Mouse (Mus musculus) central nervous system, embryonic 18 days (tissue): ENCODE measurements around the gene Kcnq5. TPM values are rescaled to one million over a fixed set of nuclear protein-coding genes. Genes with fewer than 3 reads are reported as not detected.

ENCODE experiments used
- polyA plus RNA-seq: library from polyadenylated mRNA; depleted of rRNA; stranded (reverse); fragments of >200 nt; gene quantifications from 2 replicates; pipeline ENCODE4 v1.2.3, GENCODE M21; 2012; rRNA removed

Kcnq5 gene
- polyA plus RNA-seq: 4.5 and 5.5 TPM in 2 replicates

GRCm38 (mm10) chr1:21961251-21962082, at the start of gene Kcnq5:
Kcnq5 (minus strand) TSS chr1:21961942.

GRCm38 (mm10) chr1:21383256-21383655, 578.5 kb downstream of the Kcnq5 start, which contains the start of gene Khdc1b:
Khdc1b (plus strand) TSS chr1:21383556.

GRCm38 (mm10) chr1:21368031-21368430, 593.7 kb downstream of the Kcnq5 start, which contains the start of gene Khdc1c:
Khdc1c (plus strand) TSS chr1:21368331.

GRCm38 (mm10) chr1:21349341-21349740, 612.4 kb downstream of the Kcnq5 start, which contains the start of gene Khdc1a:
Khdc1a (plus strand) TSS chr1:21349641.

